Comparison of ENCODE assay signal across 20 mouse cellular contexts in the genomic region with DNA sequence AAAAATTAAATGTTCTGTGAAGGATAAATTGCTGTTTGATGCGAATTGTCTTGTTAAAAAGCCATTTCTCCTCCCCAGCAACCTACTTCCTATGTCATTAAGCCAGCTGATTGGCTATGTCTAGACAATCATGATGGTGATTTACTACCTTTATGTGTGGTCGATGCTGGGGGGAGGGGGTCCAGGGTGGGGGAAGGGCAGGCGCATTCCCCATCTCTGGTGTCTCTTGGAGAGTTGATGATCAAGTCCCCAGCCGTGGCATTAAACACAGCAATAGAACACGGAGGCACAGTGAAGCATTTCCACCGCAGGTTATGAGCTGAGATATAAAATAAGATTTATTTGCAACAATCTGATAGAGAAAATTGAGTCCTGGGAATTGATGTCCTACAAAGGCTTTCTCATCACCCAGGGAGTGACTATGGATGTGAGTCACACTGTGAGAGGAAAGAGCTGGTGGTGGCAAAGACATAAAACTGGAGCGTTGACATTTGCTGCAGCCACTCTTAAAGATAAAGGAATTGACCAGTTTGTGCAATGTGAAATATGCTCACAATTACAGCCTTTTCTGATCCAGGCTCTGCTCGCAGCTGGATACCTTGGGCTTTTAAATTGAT. TPM values are rescaled to one million over a fixed set of nuclear protein-coding genes. Genes with fewer than 3 reads are reported as not detected.
DNase-seq lines count a peak whose midpoint lies in the region; ATAC-seq lines count a peak whose summit lies in the region.
"Had no signal": no experiment of that assay in that cellular context is flagged by ENCODE, and none has a peak within 500 bp of the region (broad histone marks: within the 10 kb centered on the region; RNA-seq: fewer than 3 reads in every experiment).

No protein-coding gene starts in this region.

- H3K4me2 ChIP-seq in hindbrain, embryonic 12.5 days (replicated peaks): no peak overlapping the region
- no peak overlapping the region for H3K4me2 ChIP-seq in hindbrain, embryonic 11.5 days (replicated peaks; ENCODE audit: low read depth, low read length)
- H3K4me2 ChIP-seq in hindbrain, embryonic 16.5 days (ENCODE audit: low read length): no peak overlapping the region
- H3K4me2 ChIP-seq in neural tube, embryonic 13.5 days: peak overlapping the region; percentile 21; the same call in 1 of the 2 replicates
- H3K4me2 ChIP-seq in intestine, embryonic 16.5 days (ENCODE audit: low read depth, low read length): no peak overlapping the region
- H3K4me2 ChIP-seq: embryonic facial prominence, embryonic 15.5 days; heart, embryonic 11.5 days had no signal

- WGBS in hindbrain, embryonic 12.5 days: 85% methylated on average over 8 of the region's 8 CpGs
- 81% methylated on average over 8 of the region's 8 CpGs for WGBS in hindbrain, embryonic 11.5 days
- 58% methylated on average over 8 of the region's 8 CpGs for WGBS in hindbrain, embryonic 16.5 days
- 45% methylated on average over 8 of the region's 8 CpGs for WGBS in neural tube, embryonic 13.5 days
- WGBS in intestine, embryonic 16.5 days: 71% methylated on average over 8 of the region's 8 CpGs

- H3K9me3 ChIP-seq in hindbrain, embryonic 12.5 days (replicated peaks): no peaks in the 10 kb centered on the region
- H3K9me3 ChIP-seq in hindbrain, embryonic 11.5 days (ENCODE audit: control insufficient read depth, low read length): no peaks in the 10 kb centered on the region
- no peaks in the 10 kb centered on the region for H3K9me3 ChIP-seq in hindbrain, embryonic 16.5 days (ENCODE audit: control insufficient read depth, low read length)
- no peaks in the 10 kb centered on the region for H3K9me3 ChIP-seq in neural tube, embryonic 13.5 days
- no peaks in the 10 kb centered on the region for H3K9me3 ChIP-seq in intestine, embryonic 16.5 days (ENCODE audit: control insufficient read depth, low read length)
- H3K9me3 ChIP-seq: embryonic facial prominence, embryonic 15.5 days; forebrain, embryonic 10.5 days had no signal

- 0 out of 2 replicates have a peak overlapping the region, but pooled peaks have one; percentile 1 for H3K27ac ChIP-seq in hindbrain, embryonic 12.5 days
- H3K27ac ChIP-seq in hindbrain, embryonic 11.5 days (ENCODE audit: low read depth, low read length): no peak overlapping the region
- no peak overlapping the region for H3K27ac ChIP-seq in hindbrain, embryonic 16.5 days (ENCODE audit: low read depth, low read length)
- H3K27ac ChIP-seq in neural tube, embryonic 13.5 days (replicated peaks): peak overlapping the region; percentile 67
- no peak overlapping the region for H3K27ac ChIP-seq in intestine, embryonic 16.5 days (ENCODE audit: low read length)
- H3K27ac ChIP-seq: embryonic facial prominence, embryonic 15.5 days; forebrain, embryonic 10.5 days; heart, adult 2 months had no signal

- no peaks in the 10 kb centered on the region for H3K36me3 ChIP-seq in hindbrain, embryonic 12.5 days
- H3K36me3 ChIP-seq in hindbrain, embryonic 11.5 days (ENCODE audit: control insufficient read depth, insufficient read depth, low read length): no peaks in the 10 kb centered on the region
- no peaks in the 10 kb centered on the region for H3K36me3 ChIP-seq in hindbrain, embryonic 16.5 days (ENCODE audit: control insufficient read depth, insufficient read depth, low read length)
- no peaks in the 10 kb centered on the region for H3K36me3 ChIP-seq in neural tube, embryonic 13.5 days
- no peaks in the 10 kb centered on the region for H3K36me3 ChIP-seq in intestine, embryonic 16.5 days (ENCODE audit: control insufficient read depth, insufficient read depth, low read length)
- H3K36me3 ChIP-seq: embryonic facial prominence, embryonic 15.5 days; forebrain, embryonic 10.5 days had no signal

- no peaks in the 10 kb centered on the region for H3K27me3 ChIP-seq in hindbrain, embryonic 12.5 days
- no peaks in the 10 kb centered on the region for H3K27me3 ChIP-seq in hindbrain, embryonic 11.5 days (ENCODE audit: control insufficient read depth, insufficient read depth, low read length)
- no peaks in the 10 kb centered on the region for H3K27me3 ChIP-seq in hindbrain, embryonic 16.5 days (replicated peaks; ENCODE audit: control insufficient read depth, insufficient read depth, low read length)
- H3K27me3 ChIP-seq in neural tube, embryonic 13.5 days: 0 out of 2 replicates have a peak, but pooled peaks cover 5% of the 10 kb centered on the region
- no peaks in the 10 kb centered on the region for H3K27me3 ChIP-seq in intestine, embryonic 16.5 days (replicated peaks; ENCODE audit: control insufficient read depth, insufficient read depth, low read length)
- H3K27me3 ChIP-seq: embryonic facial prominence, embryonic 15.5 days had no signal

- peaks cover 8% of the 10 kb centered on the region for H3K4me1 ChIP-seq in hindbrain, embryonic 12.5 days
- H3K4me1 ChIP-seq in hindbrain, embryonic 11.5 days (replicated peaks; ENCODE audit: control insufficient read depth, insufficient read depth, low read length): no peaks in the 10 kb centered on the region
- peaks cover 3% of the 10 kb centered on the region; the same call in 1 of the 2 replicates for H3K4me1 ChIP-seq in hindbrain, embryonic 16.5 days (ENCODE audit: control insufficient read depth, insufficient read depth, low read depth, low read length)
- H3K4me1 ChIP-seq in neural tube, embryonic 13.5 days (replicated peaks): peaks cover 26% of the 10 kb centered on the region
- no peaks in the 10 kb centered on the region for H3K4me1 ChIP-seq in intestine, embryonic 16.5 days (ENCODE audit: control insufficient read depth, insufficient read depth, low read length)
- H3K4me1 ChIP-seq: embryonic facial prominence, embryonic 15.5 days had no signal

- no peak for DNase-seq in hindbrain, embryonic 11.5 days (ENCODE audit: low spot score)
- peak; percentile 24 for DNase-seq in brain, adult 2 months (ENCODE audit: low read depth, low spot score)
- no peak for DNase-seq in MN1 (ENCODE audit: low spot score)
- DNase-seq in urinary bladder, postnatal 36 days (ENCODE audit: low spot score in 2 of 2): no peak
- DNase-seq: adrenal gland, postnatal 14 days; cerebellum, adult 2 months; cerebellum, postnatal 10 days; gastrocnemius, postnatal 36 days; heart, adult 2 months; kidney, adult 8-10 months had no signal

- H3K9ac ChIP-seq in hindbrain, embryonic 12.5 days: no peak overlapping the region
- no peak overlapping the region for H3K9ac ChIP-seq in hindbrain, embryonic 11.5 days (ENCODE audit: low read depth, low read length)
- H3K9ac ChIP-seq in hindbrain, embryonic 16.5 days (ENCODE audit: low read depth, low read length): no peak overlapping the region
- no peak overlapping the region for H3K9ac ChIP-seq in neural tube, embryonic 13.5 days
- H3K9ac ChIP-seq in intestine, embryonic 16.5 days (ENCODE audit: low read depth, low read length): no peak overlapping the region
- H3K9ac ChIP-seq: embryonic facial prominence, embryonic 15.5 days had no signal

- 0 out of 2 replicates have a peak, but pooled peaks have one; percentile 65 for ATAC-seq in hindbrain, embryonic 12.5 days (ENCODE audit: low FRiP score)
- no peak for ATAC-seq in hindbrain, embryonic 11.5 days (ENCODE audit: low FRiP score)
- ATAC-seq in hindbrain, embryonic 16.5 days: peak; percentile 55; the same call in 1 of the 2 replicates
- ATAC-seq in neural tube, embryonic 13.5 days (ENCODE audit: low read depth): peak; percentile 87
- no peak for ATAC-seq in intestine, embryonic 16.5 days
- ATAC-seq: forebrain, embryonic 14.5 days; intestine, postnatal 0 days had no signal

- no peak overlapping the region for H3K4me3 ChIP-seq in hindbrain, embryonic 12.5 days
- H3K4me3 ChIP-seq in hindbrain, embryonic 11.5 days (ENCODE audit: low read depth, low read length): no peak overlapping the region
- H3K4me3 ChIP-seq in hindbrain, embryonic 16.5 days (ENCODE audit: low read length): no peak overlapping the region
- H3K4me3 ChIP-seq in neural tube, embryonic 13.5 days: no peak overlapping the region
- no peak overlapping the region for H3K4me3 ChIP-seq in intestine, embryonic 16.5 days (ENCODE audit: low read length)
- H3K4me3 ChIP-seq: embryonic facial prominence, embryonic 15.5 days; erythroblast, embryonic 14.5 days; forebrain, embryonic 10.5 days; heart, adult 2 months had no signal

RNA-seq across cellular contexts. Expression of gene Cbr4, which starts 35.7 kb away (rescaled TPM):
- 23.5 and 27.7 TPM in 2 replicates for polyA plus RNA-seq in hindbrain, embryonic 12.5 days (2016; fragmentation: Nextera tagmentation; extraction: Ambion mirVana)
- 29.8 and 31.8 TPM in 2 replicates for polyA plus RNA-seq in hindbrain, embryonic 11.5 days (2014; fragmentation: Nextera tagmentation; extraction: Ambion mirVana)
- 19.7 and 21.1 TPM in 2 replicates for polyA plus RNA-seq in hindbrain, embryonic 16.5 days (2015; fragmentation: Nextera tagmentation; extraction: Ambion mirVana)
- polyA plus RNA-seq in neural tube, embryonic 13.5 days (2015; fragmentation: Nextera tagmentation; extraction: Ambion mirVana): 21.7 and 23.1 TPM in 2 replicates
- polyA plus RNA-seq in intestine, embryonic 16.5 days (2015; fragmentation: Nextera tagmentation; extraction: Ambion mirVana): 36.7 and 38.7 TPM in 2 replicates

Comparison
In these comparisons a context has a peak if more than half of its experiments do, and no peak if none do; other contexts are left out.
1. ATAC-seq: peak in hindbrain, embryonic 12.5 days (single experiment), hindbrain, embryonic 16.5 days (single experiment) and neural tube, embryonic 13.5 days (single experiment); none in hindbrain, embryonic 11.5 days (single experiment) and intestine, embryonic 16.5 days (single experiment).
2. H3K27ac ChIP-seq: peak in hindbrain, embryonic 12.5 days (single experiment) and neural tube, embryonic 13.5 days (single experiment); none in hindbrain, embryonic 11.5 days (single experiment), hindbrain, embryonic 16.5 days (single experiment) and intestine, embryonic 16.5 days (single experiment).